Mouse (Mus musculus) embryonic facial prominence, embryonic 10.5 days (tissue): ENCODE data around the gene Ccdc6. TPM values are rescaled to one million over a fixed set of nuclear protein-coding genes. Genes with fewer than 3 reads are reported as not detected.

Experiments
- DNase-seq: peaks from one replicate; pipeline ENCODE4 v3.0.0-alpha.2; 2017; ENCODE audit warnings: low spot score
- H3K27ac ChIP-seq: fragments of 300-500 bp; sonication (generic); replicated peaks from 2 replicates; pipeline ENCODE4 v1.5.1; 2016; ENCODE audit warnings: mild to moderate bottlenecking
- H3K27me3 ChIP-seq: fragments of 300-500 bp; sonication (generic); replicated peaks from 2 replicates; pipeline ENCODE4 v1.6.1; 2016; ENCODE audit warnings: low read depth, mild to moderate bottlenecking; ENCODE audit not compliant: poor library complexity, severe bottlenecking
- H3K36me3 ChIP-seq: fragments of 300-500 bp; sonication (generic); replicated peaks from 2 replicates; pipeline ENCODE4 v1.6.1; 2016; ENCODE audit warnings: mild to moderate bottlenecking, moderate library complexity
- H3K4me1 ChIP-seq: fragments of 300-500 bp; sonication (generic); 2 replicates; pipeline ENCODE4 v1.6.1; 2016
- H3K4me3 ChIP-seq: fragments of 300-500 bp; sonication (generic); 2 replicates; pipeline ENCODE4 v1.5.1; 2016; ENCODE audit warnings: mild to moderate bottlenecking, moderate library complexity
- H3K9me3 ChIP-seq: fragments of 300-500 bp; sonication (generic); 2 replicates; pipeline ENCODE4 v1.6.1; 2016; ENCODE audit warnings: mild to moderate bottlenecking
- WGBS: fragments of 180-500 bp; shearing (Covaris S2); methylation state at CpG from one replicate; pipeline ENCODE4 v1.1.7; 2016; 5-methylcytosine and 5-hydroxymethylcytosine counted together
- polyA plus RNA-seq: library from polyadenylated mRNA; unstranded; fragments of >200 nt; fragmentation: Nextera tagmentation; extraction: Ambion mirVana; gene quantifications from 2 replicates; pipeline ENCODE4 v1.2.1, GENCODE M21; 2016

Gene Ccdc6
- polyA plus RNA-seq, 1 experiment from 2014 or later: 19.9 TPM

DNA sequence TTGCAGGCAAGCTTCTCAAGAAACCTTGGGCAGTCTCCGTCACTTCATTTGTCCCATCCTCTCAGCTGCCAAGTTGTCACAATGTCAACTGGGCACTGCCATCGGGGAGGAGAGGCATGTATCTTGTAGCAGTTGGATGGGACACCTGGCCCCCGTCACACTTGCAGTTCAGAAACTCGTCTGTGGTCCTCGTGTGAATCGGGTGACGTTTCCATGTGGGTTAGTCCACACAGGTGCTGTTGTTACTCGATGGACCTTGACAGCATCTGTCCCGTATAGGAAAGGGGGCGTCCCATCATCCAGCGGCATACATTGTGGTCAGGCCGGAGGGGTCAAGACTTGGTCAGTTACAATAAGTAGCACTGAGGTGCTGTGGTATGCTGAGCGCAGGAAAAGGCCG, 64.6 kb downstream of the Ccdc6 start:
- no peak overlapping the region for H3K27ac ChIP-seq
- 94% methylated on average over 14 of the region's 14 CpGs for WGBS
- H3K4me1 ChIP-seq: peaks cover 12% of the 10 kb centered on the region
- no peaks in the 10 kb centered on the region for H3K9me3 ChIP-seq
- no peaks in the 10 kb centered on the region for H3K27me3 ChIP-seq
- H3K36me3 ChIP-seq: peaks cover 43% of the 10 kb centered on the region
- no peak for DNase-seq
- H3K4me3 ChIP-seq: no peak overlapping the region

GRCm38 (mm10) chr10:70163681-70164080, 66.8 kb downstream of the Ccdc6 start:
- Histone ChIP-seq H3K27me3 (no peaks in the 10 kb centered on the region), H3K27ac (0 out of 2 replicates have a peak overlapping the region, but pooled peaks have one; percentile 30), H3K9me3 (no peaks in the 10 kb centered on the region), H3K4me3 (no peak overlapping the region), H3K4me1 (peaks cover 21% of the 10 kb centered on the region), H3K36me3 (peaks cover 44% of the 10 kb centered on the region)
- 56% methylated on average over 5 of the region's 5 CpGs for WGBS
- DNase-seq: no peak

DNA sequence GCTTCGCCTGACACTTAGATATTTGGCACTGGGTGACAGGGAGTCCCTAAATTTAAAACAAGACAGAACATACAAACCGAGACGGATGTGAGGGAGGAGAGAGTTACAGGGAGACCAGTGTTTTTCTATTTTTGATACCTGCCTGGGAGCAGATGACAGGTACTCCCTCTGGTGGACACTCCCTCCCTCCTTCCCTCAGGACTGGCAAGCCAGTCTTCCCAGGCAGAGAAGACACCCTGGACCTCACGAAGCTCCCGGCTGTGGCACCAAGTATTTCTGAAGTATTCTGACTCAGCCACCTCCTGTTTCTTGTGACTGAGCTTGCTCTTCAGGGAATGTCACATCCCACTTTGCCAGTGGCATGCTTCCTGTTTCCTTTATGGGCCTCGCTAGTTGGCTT, 69.0 kb downstream of the Ccdc6 start:
- 79% methylated on average over 6 of the region's 6 CpGs for WGBS
- Histone ChIP-seq H3K9me3 (no peaks in the 10 kb centered on the region), H3K27ac (no peak overlapping the region), H3K4me3 (no peak overlapping the region), H3K36me3 (peaks cover 51% of the 10 kb centered on the region), H3K4me1 (peaks cover 28% of the 10 kb centered on the region), H3K27me3 (no peaks in the 10 kb centered on the region)
- no peak for DNase-seq

DNA sequence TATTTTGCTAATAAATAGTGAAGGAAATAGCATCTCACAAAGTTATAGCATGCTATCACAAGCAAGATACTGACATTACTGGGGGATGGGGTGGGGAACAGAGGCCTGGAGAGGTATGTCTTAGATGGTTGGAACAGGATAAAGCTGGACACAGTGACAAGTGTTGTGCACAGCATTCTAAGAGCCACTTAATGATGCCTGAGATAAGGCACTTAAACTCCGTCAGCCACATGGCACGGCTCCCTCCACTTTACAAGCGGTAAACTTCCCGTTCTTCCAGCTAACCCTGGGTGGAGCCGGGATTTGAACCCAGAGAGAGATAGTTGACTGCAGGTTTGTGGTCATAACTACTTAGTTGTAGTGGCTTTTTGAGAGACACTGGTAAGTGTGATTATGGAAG, 69.5 kb downstream of the Ccdc6 start:
- Histone ChIP-seq H3K36me3 (peaks cover 56% of the 10 kb centered on the region), H3K9me3 (no peaks in the 10 kb centered on the region), H3K4me3 (no peak overlapping the region), H3K4me1 (peaks cover 28% of the 10 kb centered on the region), H3K27me3 (no peaks in the 10 kb centered on the region), H3K27ac (no peak overlapping the region)
- WGBS: 97% methylated on average over 5 of the region's 5 CpGs
- no peak for DNase-seq

DNA sequence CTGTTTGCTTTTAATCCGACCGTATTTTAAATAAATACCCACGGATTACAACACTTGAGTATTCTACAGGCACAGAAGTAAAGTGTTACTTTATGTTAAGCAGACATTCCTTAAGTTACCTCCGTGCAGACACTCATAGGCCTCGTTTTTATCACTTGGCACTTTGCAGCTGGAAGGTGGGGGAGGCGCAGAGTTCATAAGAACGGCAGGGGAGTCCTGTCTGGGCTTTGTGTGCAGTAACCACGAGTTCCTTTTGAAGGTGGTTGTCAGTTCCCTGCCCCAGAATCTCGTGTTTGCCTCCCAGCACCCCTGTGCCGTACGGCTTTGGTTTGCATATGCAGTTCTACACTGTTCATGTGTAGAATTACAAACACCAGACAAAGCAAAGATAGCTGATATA, 70.7 kb downstream of the Ccdc6 start:
- peaks cover 66% of the 10 kb centered on the region for H3K36me3 ChIP-seq
- H3K9me3 ChIP-seq: no peaks in the 10 kb centered on the region
- no peak overlapping the region for H3K27ac ChIP-seq
- DNase-seq: no peak
- 84% methylated on average over 11 of the region's 11 CpGs for WGBS
- no peaks in the 10 kb centered on the region for H3K27me3 ChIP-seq
- peaks cover 28% of the 10 kb centered on the region for H3K4me1 ChIP-seq
- no peak overlapping the region for H3K4me3 ChIP-seq

DNA sequence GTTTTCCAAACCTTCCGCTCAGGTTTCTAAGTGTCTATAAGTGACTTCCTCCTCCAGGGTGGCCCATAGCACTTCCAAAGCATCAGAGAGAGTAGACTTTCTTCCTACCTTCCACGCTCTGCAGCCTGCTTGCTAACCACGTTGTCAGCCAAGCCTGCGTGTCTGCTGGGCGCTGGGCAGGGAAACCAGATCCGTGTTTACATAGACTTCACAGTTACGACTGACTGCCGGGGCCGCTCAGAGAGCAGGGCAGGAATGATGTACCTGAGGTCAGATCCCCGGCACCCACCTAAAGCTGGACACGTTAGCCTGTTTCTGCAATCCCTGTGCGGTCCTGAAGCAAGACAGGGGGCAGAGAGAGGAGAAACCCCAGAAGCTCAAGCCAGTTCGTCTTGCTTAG, 71.5 kb downstream of the Ccdc6 start:
- Histone ChIP-seq H3K36me3 (peaks cover 66% of the 10 kb centered on the region), H3K27ac (peak overlapping the region; percentile 37; the same call in 1 of the 2 replicates), H3K4me3 (no peak overlapping the region), H3K27me3 (no peaks in the 10 kb centered on the region), H3K9me3 (no peaks in the 10 kb centered on the region), H3K4me1 (peaks cover 26% of the 10 kb centered on the region)
- WGBS: 74% methylated on average over 13 of the region's 13 CpGs
- DNase-seq: no peak

GRCm38 (mm10) chr10:70169044-70169443, 72.1 kb downstream of the Ccdc6 start:
- peaks cover 20% of the 10 kb centered on the region for H3K4me1 ChIP-seq
- H3K36me3 ChIP-seq: peaks cover 64% of the 10 kb centered on the region
- no peak overlapping the region for H3K27ac ChIP-seq
- H3K9me3 ChIP-seq: no peaks in the 10 kb centered on the region
- no peaks in the 10 kb centered on the region for H3K27me3 ChIP-seq
- WGBS: 83% methylated on average over 18 of the region's 18 CpGs
- H3K4me3 ChIP-seq: no peak overlapping the region
- DNase-seq: no peak

GRCm38 (mm10) chr10:70173314-70173713, 76.4 kb downstream of the Ccdc6 start:
- 64% methylated on average over 3 of the region's 3 CpGs for WGBS
- no peak overlapping the region for H3K4me3 ChIP-seq
- H3K36me3 ChIP-seq: peaks cover 79% of the 10 kb centered on the region
- no peaks in the 10 kb centered on the region for H3K9me3 ChIP-seq
- H3K27me3 ChIP-seq: no peaks in the 10 kb centered on the region
- H3K27ac ChIP-seq: no peak overlapping the region
- H3K4me1 ChIP-seq: peaks cover 20% of the 10 kb centered on the region
- DNase-seq: peak; percentile 72

DNA sequence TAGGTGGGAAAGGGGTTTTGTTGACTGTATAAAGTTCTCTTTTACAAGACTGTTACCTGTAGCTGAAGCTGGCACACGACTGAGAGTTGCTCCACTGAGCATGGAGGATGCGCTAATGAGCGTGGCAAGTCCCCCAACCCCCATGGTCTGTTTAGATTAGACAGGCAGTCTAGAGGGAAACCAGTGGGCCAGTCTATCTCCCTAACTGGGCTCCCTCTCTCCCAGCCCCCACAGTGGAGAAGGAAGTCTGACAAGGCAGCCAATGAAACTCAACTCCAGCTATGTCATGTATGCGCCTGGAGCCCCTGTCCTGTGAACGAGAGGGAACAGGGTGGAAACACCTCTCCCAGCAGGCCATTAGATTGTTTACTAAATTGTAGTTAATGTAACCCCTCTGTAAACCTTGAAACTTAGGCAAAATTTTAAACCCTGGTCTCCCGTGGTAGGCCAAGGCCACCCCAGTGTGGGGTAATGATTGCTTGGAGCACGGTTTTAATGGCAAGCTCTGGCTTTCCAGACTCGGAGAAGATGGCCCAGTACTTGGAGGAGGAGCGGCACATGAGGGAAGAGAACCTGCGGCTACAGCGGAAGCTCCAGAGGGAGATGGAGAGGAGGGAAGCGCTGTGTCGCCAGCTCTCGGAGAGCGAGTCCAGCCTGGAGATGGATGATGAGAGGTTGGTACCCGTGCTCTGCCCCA, 77.7 kb downstream of the Ccdc6 start:
- WGBS: 83% methylated on average over 16 of the region's 16 CpGs
- Histone ChIP-seq H3K27ac (no peak overlapping the region), H3K36me3 (peaks cover 76% of the 10 kb centered on the region), H3K27me3 (no peaks in the 10 kb centered on the region), H3K4me3 (no peak overlapping the region), H3K9me3 (no peaks in the 10 kb centered on the region), H3K4me1 (peaks cover 10% of the 10 kb centered on the region)
- DNase-seq: no peak

DNA sequence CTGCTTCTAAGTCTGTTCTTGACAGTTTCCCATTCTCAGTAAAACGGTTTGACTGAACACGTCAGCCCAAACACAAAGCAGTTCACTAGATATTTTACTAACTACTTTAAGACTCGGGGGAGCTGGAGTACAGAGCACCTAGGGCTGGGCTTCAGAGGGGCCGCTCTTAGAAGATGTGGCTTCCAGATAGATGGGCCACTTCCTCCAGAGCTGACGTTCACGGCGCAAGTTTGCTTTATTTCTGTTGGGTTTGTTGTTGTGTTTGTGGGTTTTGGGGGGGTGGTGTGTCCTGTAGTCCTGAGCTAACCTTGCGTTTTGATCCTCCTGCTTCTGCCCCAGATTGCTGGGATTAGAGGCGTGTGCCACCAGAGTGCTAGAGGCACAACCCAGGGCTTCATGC, 83.8 kb downstream of the Ccdc6 start:
- no peak for DNase-seq
- H3K27me3 ChIP-seq: no peaks in the 10 kb centered on the region
- no peak overlapping the region for H3K4me3 ChIP-seq
- peaks cover 73% of the 10 kb centered on the region for H3K36me3 ChIP-seq
- no peak overlapping the region for H3K27ac ChIP-seq
- WGBS: 85% methylated on average over 9 of the region's 9 CpGs
- H3K4me1 ChIP-seq: peaks cover 10% of the 10 kb centered on the region
- no peaks in the 10 kb centered on the region for H3K9me3 ChIP-seq

GRCm38 (mm10) chr10:70181279-70181972, 84.5 kb downstream of the Ccdc6 start:
- DNase-seq: no peak
- Histone ChIP-seq H3K4me1 (peaks cover 10% of the 10 kb centered on the region), H3K36me3 (peaks cover 72% of the 10 kb centered on the region), H3K27me3 (no peaks in the 10 kb centered on the region), H3K4me3 (no peak overlapping the region), H3K9me3 (no peaks in the 10 kb centered on the region), H3K27ac (no peak overlapping the region)
- WGBS: 85% methylated on average over 11 of the region's 11 CpGs

DNA sequence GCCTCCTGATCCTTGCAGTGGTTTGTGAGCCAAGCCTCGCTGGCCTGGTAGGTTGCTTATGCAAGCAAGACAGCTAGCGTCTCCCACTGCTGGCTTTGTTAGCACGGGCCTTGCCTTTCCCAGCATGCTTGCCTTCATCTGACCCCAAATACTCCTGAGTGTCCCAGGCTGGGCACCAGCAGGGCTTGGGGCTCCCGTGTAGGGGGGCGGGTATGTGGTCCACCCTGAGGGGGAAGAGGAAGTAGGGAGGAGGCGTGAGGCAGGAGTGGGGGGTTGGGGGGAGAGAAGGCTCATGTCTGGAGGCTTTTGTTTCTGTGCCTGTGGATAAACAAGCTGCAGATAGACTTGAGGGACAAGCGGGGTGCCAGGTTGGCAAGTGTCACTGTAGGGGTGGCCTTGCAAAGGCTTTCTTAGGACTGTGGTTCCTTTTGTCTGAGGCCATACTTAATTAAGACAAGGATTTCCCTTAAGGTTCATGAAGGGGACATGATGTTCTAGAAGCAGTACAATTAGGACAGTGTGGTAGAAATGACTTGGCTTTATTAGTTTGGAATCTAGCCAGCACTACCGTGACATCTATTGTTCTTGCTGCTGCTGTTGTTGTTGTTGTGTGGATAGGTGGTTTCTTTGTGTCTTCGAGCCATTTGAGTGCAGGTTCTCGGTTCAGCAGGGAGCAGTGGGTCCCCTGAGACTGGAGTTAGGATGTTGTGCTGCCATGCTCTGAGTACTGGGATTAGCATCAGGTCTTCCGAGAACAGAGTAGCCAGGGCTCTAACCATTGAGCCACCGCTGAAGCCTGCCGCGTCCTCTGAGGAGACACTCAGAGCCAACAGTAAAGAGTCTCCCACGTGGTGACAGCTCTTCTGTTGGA, 86.5 kb downstream of the Ccdc6 start:
- peaks cover 74% of the 10 kb centered on the region for H3K36me3 ChIP-seq

More for the DNA sequence above, 86.5 kb downstream of the Ccdc6 start:
- H3K27ac ChIP-seq: peak overlapping the region; percentile 66
- peaks cover 10% of the 10 kb centered on the region for H3K4me1 ChIP-seq
- no peak overlapping the region for H3K4me3 ChIP-seq
- no peaks in the 10 kb centered on the region for H3K9me3 ChIP-seq
- H3K27me3 ChIP-seq: no peaks in the 10 kb centered on the region
- 57% methylated on average over 15 of the region's 15 CpGs for WGBS
- DNase-seq: no peak
